Mouse (Mus musculus): ENCODE measurements around the gene Rock2. TPM values are rescaled to one million over a fixed set of nuclear protein-coding genes. Genes with fewer than 3 reads are reported as not detected.
A peak's percentile ranks its signal among the peaks of the same experiment; 100 is the strongest.

Rock2 gene
- total and polyA plus RNA-seq, 2 experiments, result 1.7 to 14.5 TPM

DNA sequence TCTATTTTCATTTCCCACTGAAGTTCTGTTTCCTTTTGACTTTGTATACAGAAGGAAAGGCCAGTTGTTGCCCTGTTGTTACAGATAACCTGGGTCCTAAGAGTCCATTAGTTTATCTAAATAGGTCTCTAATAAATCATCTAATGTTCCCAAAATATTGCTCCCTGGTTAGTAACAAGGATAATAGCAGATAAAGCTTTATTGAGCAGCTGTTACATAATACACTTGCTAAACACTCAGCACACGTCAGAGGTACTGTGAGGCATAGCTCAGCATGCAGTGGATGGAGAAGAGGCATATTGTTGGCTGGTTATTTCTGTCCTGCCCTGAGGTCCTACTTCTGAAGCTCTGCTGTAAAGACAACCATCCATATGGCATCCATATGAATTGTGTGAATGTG, 17.0 kb upstream of the Rock2 start:
- no peak overlapping the region for H3K4me3 ChIP-seq (ENCODE audit: insufficient read depth, low read depth, low read length)
- DNase-seq (ENCODE audit: extremely low read depth, low read depth, low spot score), result peak; percentile 85
- H3K27me3 ChIP-seq (ENCODE audit: control insufficient read depth, insufficient read depth, low read length), result no peaks in the 10 kb centered on the region
- H3K9ac ChIP-seq (ENCODE audit: low read depth, low read length), result no peak overlapping the region
- 2% methylated on average over 1 of the region's 1 CpGs for WGBS
- H3K79me2 ChIP-seq (ENCODE audit: control insufficient read depth, insufficient read depth, low read length), result no peaks in the 10 kb centered on the region
- H3K27ac ChIP-seq (replicated peaks; ENCODE audit: insufficient read depth, low read depth, low read length), result peak overlapping the region; percentile 52; the same call in 1 of the 2 replicates
- no peaks in the 10 kb centered on the region for H3K36me3 ChIP-seq (ENCODE audit: control insufficient read depth, insufficient read depth, low read length)
- H3K4me1 ChIP-seq (ENCODE audit: control insufficient read depth, insufficient read depth, low read length), result peaks cover 30% of the 10 kb centered on the region
- TF ChIP-seq POLR2A (IDR thresholded peaks at IDR 0.05; ENCODE audit: extremely low read depth, insufficient read depth, low read length), result no peak
- TF ChIP-seq CTCF (IDR thresholded peaks at IDR 0.05; ENCODE audit: low read depth, low read length), result no peak

DNA sequence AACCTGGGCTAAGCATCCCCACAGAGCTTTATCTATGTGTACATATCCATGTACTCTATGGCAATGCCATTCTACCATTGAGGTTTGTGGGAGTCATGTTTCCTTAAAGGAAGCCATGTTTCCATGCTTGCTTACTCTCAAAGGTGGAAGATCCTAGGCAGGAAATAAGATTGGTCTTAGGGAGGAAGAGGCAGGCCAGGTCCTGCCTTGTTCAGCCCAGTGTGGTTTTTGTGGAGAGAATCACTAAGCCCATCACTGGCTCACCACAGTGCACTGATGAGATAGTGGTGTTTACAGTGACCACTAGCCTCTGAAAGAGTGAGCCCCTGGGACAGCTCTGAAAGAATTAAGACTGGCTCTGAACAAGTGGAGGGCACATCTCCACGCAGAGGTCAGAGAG, 15.3 kb upstream of the Rock2 start:
- Histone ChIP-seq H3K4me1 (ENCODE audit: control insufficient read depth, insufficient read depth, low read length) (peaks cover 23% of the 10 kb centered on the region), H3K27ac (replicated peaks; ENCODE audit: insufficient read depth, low read depth, low read length) (no peak overlapping the region), H3K27me3 (ENCODE audit: control insufficient read depth, insufficient read depth, low read length) (no peaks in the 10 kb centered on the region), H3K9ac (ENCODE audit: low read depth, low read length) (no peak overlapping the region), H3K79me2 (ENCODE audit: control insufficient read depth, insufficient read depth, low read length) (no peaks in the 10 kb centered on the region), H3K36me3 (ENCODE audit: control insufficient read depth, insufficient read depth, low read length) (no peaks in the 10 kb centered on the region), H3K4me3 (ENCODE audit: insufficient read depth, low read depth, low read length) (no peak overlapping the region)
- DNase-seq (ENCODE audit: extremely low read depth, low read depth, low spot score), result no peak
- WGBS, result 96% methylated on average over 1 of the region's 1 CpGs
- TF ChIP-seq POLR2A (IDR thresholded peaks at IDR 0.05; ENCODE audit: extremely low read depth, insufficient read depth, low read length), result no peak
- no peak for TF ChIP-seq CTCF (IDR thresholded peaks at IDR 0.05; ENCODE audit: low read depth, low read length)

DNA sequence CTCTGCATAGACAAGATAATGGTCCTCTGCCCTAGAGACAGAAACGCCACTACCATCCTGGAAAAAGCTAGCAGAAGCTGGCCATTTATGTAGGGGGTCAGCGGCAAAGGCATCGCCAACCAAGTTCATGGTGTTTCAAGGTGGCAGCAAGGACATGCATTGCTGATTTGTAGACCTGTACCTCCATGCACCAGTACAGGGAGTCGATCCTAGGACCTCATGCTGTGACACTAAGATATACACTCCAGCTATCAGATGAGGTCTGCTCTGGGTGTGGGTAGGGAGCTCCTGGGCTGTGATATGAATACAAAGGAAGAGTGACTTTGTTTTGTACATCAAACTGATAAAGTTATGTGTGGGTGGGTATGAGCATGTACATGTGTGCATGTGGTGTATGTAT, 14.6 kb upstream of the Rock2 start:
- WGBS, result 94% methylated on average over 4 of the region's 4 CpGs
- Histone ChIP-seq H3K9ac (ENCODE audit: low read depth, low read length) (no peak overlapping the region), H3K36me3 (ENCODE audit: control insufficient read depth, insufficient read depth, low read length) (no peaks in the 10 kb centered on the region), H3K27ac (replicated peaks; ENCODE audit: insufficient read depth, low read depth, low read length) (no peak overlapping the region), H3K79me2 (ENCODE audit: control insufficient read depth, insufficient read depth, low read length) (no peaks in the 10 kb centered on the region), H3K4me3 (ENCODE audit: insufficient read depth, low read depth, low read length) (no peak overlapping the region), H3K4me1 (ENCODE audit: control insufficient read depth, insufficient read depth, low read length) (peaks cover 15% of the 10 kb centered on the region), H3K27me3 (ENCODE audit: control insufficient read depth, insufficient read depth, low read length) (no peaks in the 10 kb centered on the region)
- no peak for DNase-seq (ENCODE audit: extremely low read depth, low read depth, low spot score)
- no peak for TF ChIP-seq CTCF (IDR thresholded peaks at IDR 0.05; ENCODE audit: low read depth, low read length)
- TF ChIP-seq POLR2A (IDR thresholded peaks at IDR 0.05; ENCODE audit: extremely low read depth, insufficient read depth, low read length), result no peak

DNA sequence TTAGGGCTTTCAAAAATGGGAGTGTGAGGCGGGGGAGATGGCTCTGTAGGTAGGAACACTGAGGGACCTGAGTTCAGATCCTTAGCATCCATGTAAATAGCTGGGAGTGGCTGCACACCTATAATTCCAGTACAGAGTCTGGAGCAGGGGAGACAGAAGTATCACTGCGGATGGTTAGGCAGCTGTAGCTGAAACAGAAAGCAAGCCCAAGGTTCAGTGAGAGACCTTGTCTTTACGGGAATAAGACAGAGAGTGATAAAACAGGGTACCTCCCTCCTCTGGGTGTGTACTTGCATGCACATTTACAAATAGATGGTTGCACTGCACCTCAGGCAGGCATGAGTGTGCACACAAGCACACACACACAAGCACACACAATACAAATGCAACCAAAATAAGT, 12.3 kb upstream of the Rock2 start:
- DNase-seq (ENCODE audit: extremely low read depth, low read depth, low spot score), result no peak
- no peak overlapping the region for H3K4me3 ChIP-seq (ENCODE audit: insufficient read depth, low read depth, low read length)
- no peaks in the 10 kb centered on the region for H3K36me3 ChIP-seq (ENCODE audit: control insufficient read depth, insufficient read depth, low read length)
- H3K79me2 ChIP-seq (ENCODE audit: control insufficient read depth, insufficient read depth, low read length), result no peaks in the 10 kb centered on the region
- WGBS, result 91% methylated on average over 3 of the region's 3 CpGs
- H3K9ac ChIP-seq (ENCODE audit: low read depth, low read length), result no peak overlapping the region
- no peak overlapping the region for H3K27ac ChIP-seq (replicated peaks; ENCODE audit: insufficient read depth, low read depth, low read length)
- TF ChIP-seq CTCF (IDR thresholded peaks at IDR 0.05; ENCODE audit: low read depth, low read length) (no peak), POLR2A (IDR thresholded peaks at IDR 0.05; ENCODE audit: extremely low read depth, insufficient read depth, low read length) (no peak)
- peaks cover 2% of the 10 kb centered on the region; the same call in 1 of the 2 replicates for H3K4me1 ChIP-seq (ENCODE audit: control insufficient read depth, insufficient read depth, low read length)
- no peaks in the 10 kb centered on the region; the same call in 1 of the 2 replicates for H3K27me3 ChIP-seq (ENCODE audit: control insufficient read depth, insufficient read depth, low read length)

DNA sequence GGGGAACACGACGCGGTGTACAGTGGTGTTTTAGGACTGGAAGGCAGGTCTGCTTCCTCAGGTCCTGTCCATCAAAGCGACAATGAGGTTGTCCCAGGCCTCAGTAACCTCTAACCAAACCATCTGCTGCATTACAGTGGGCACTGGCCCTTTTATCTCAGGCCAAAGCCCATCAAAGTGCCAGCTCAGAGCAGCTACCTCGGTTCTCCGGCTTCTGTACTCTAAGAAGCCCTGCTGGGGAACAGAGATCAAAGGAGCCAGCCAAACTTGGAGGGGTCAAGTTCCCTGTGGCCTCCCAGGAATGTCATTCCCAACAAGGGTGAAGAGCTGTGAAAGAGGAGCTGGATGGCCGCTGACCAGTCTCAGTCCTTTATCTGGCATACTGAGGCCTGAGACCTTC, 11.6 kb upstream of the Rock2 start:
- no peak for DNase-seq (ENCODE audit: extremely low read depth, low read depth, low spot score)
- Histone ChIP-seq H3K9ac (ENCODE audit: low read depth, low read length) (no peak overlapping the region), H3K27me3 (ENCODE audit: control insufficient read depth, insufficient read depth, low read length) (no peaks in the 10 kb centered on the region; the same call in 1 of the 2 replicates), H3K4me3 (ENCODE audit: insufficient read depth, low read depth, low read length) (no peak overlapping the region), H3K27ac (replicated peaks; ENCODE audit: insufficient read depth, low read depth, low read length) (no peak overlapping the region), H3K4me1 (ENCODE audit: control insufficient read depth, insufficient read depth, low read length) (no peaks in the 10 kb centered on the region), H3K36me3 (ENCODE audit: control insufficient read depth, insufficient read depth, low read length) (no peaks in the 10 kb centered on the region), H3K79me2 (ENCODE audit: control insufficient read depth, insufficient read depth, low read length) (no peaks in the 10 kb centered on the region)
- WGBS, result 89% methylated on average over 7 of the region's 7 CpGs
- no peak for TF ChIP-seq POLR2A (IDR thresholded peaks at IDR 0.05; ENCODE audit: extremely low read depth, insufficient read depth, low read length)
- no peak for TF ChIP-seq CTCF (IDR thresholded peaks at IDR 0.05; ENCODE audit: low read depth, low read length)

DNA sequence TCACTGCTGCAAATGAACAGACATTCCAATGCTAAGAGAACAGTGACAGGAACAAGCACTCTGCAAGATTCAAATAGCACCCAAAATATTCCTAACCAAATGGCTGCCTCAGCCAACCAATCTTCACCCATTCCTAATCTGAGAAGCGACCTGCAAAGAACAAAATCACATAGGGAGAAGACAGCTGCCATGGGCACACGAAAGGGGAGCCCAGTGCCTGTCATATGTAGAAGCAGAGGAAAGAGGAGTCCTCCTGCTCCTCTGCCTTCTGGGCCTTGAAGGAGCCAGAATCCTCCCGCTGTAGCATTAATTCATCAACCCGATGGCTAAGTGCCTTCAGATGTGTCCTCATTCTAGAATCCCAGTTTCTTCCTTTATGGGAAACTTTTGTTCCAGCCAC, 10.2 kb upstream of the Rock2 start:
- H3K4me3 ChIP-seq (ENCODE audit: insufficient read depth, low read depth, low read length), result no peak overlapping the region
- H3K27me3 ChIP-seq (ENCODE audit: control insufficient read depth, insufficient read depth, low read length), result no peaks in the 10 kb centered on the region; the same call in 1 of the 2 replicates
- WGBS, result 98% methylated on average over 4 of the region's 4 CpGs
- H3K27ac ChIP-seq (replicated peaks; ENCODE audit: insufficient read depth, low read depth, low read length), result no peak overlapping the region
- no peak for DNase-seq (ENCODE audit: extremely low read depth, low read depth, low spot score)
- TF ChIP-seq CTCF (IDR thresholded peaks at IDR 0.05; ENCODE audit: low read depth, low read length) (no peak), POLR2A (IDR thresholded peaks at IDR 0.05; ENCODE audit: extremely low read depth, insufficient read depth, low read length) (no peak)
- H3K4me1 ChIP-seq (ENCODE audit: control insufficient read depth, insufficient read depth, low read length), result no peaks in the 10 kb centered on the region
- H3K9ac ChIP-seq (ENCODE audit: low read depth, low read length), result no peak overlapping the region
- no peaks in the 10 kb centered on the region for H3K36me3 ChIP-seq (ENCODE audit: control insufficient read depth, insufficient read depth, low read length)
- no peaks in the 10 kb centered on the region for H3K79me2 ChIP-seq (ENCODE audit: control insufficient read depth, insufficient read depth, low read length)

Data from liver, adult 2 months (tissue).